Mouse (Mus musculus) myocyte (in vitro differentiated cells): ENCODE measurements around the gene Tmem208. TPM values are rescaled to one million over a fixed set of nuclear protein-coding genes. Genes with fewer than 3 reads are reported as not detected.
A peak's percentile ranks its signal among the peaks of the same experiment; 100 is the strongest.

Source experiments
- H3K27me3 ChIP-seq: one replicate; pipeline ENCODE4 v1.6.1; 2011; ENCODE audit not compliant: control insufficient read depth, insufficient read depth, insufficient read length
- H3K36me3 ChIP-seq: one replicate; pipeline ENCODE4 v1.6.1; 2011; ENCODE audit not compliant: control insufficient read depth, insufficient read depth
- H3K4me2 ChIP-seq: one replicate; pipeline ENCODE4 v1.6.1; 2011; ENCODE audit warnings: low read depth, control low read depth
- H3K4me3 ChIP-seq: one replicate; pipeline ENCODE4 v1.5.1; 2011; ENCODE audit warnings: mild to moderate bottlenecking, control low read depth, moderate library complexity
- H3K79me2 ChIP-seq: one replicate; pipeline ENCODE4 v1.6.1; 2011; ENCODE audit not compliant: control insufficient read depth, insufficient read depth
- H3ac ChIP-seq: one replicate; pipeline ENCODE4 v1.6.1; 2011; ENCODE audit not compliant: control insufficient read depth, insufficient read length
- CEBPB ChIP-seq: IDR thresholded peaks from 2 replicates; pipeline ENCODE4 v1.6.1; 2011; ENCODE audit warnings: mild to moderate bottlenecking, moderate library complexity; ENCODE audit not compliant: poor library complexity, insufficient read depth, severe bottlenecking
- E2F4 ChIP-seq: IDR thresholded peaks from one replicate; pipeline ENCODE4 v1.6.1; 2011; ENCODE audit warnings: mild to moderate bottlenecking, control low read depth, moderate library complexity; ENCODE audit not compliant: insufficient read depth
- MAX ChIP-seq: IDR thresholded peaks from one replicate; pipeline ENCODE4 v1.6.1; 2011; ENCODE audit warnings: low read depth, mild to moderate bottlenecking, control low read depth
- MYOD1 ChIP-seq, 3 experiments: IDR thresholded peaks; one replicate each; pipeline ENCODE4 v1.6.1; 2011; ENCODE audit warnings: control low read depth in 2 of 3, low read depth in 2 of 3, mild to moderate bottlenecking in 2 of 3, moderate library complexity in 1 of 3; ENCODE audit not compliant: insufficient read length in 2 of 3, control insufficient read depth in 1 of 3
- MYOG ChIP-seq, 3 experiments: IDR thresholded peaks; one replicate each; pipeline ENCODE4 v1.6.1; 2011; ENCODE audit warnings: control low read depth in 2 of 3, low read depth in 2 of 3, mild to moderate bottlenecking in 2 of 3; ENCODE audit not compliant: insufficient read length in 2 of 3, control insufficient read depth in 1 of 3, insufficient read depth in 1 of 3
- POLR2A ChIP-seq: IDR thresholded peaks from one replicate; pipeline ENCODE4 v1.6.1; 2011; ENCODE audit warnings: low read depth, mild to moderate bottlenecking, control low read depth, moderate library complexity; ENCODE audit not compliant: insufficient read length
- POLR2AphosphoS2 ChIP-seq: IDR thresholded peaks from one replicate; pipeline ENCODE4 v1.6.1; 2011; ENCODE audit warnings: low read depth, control low read depth; ENCODE audit not compliant: insufficient read length
- REST ChIP-seq: IDR thresholded peaks from one replicate; pipeline ENCODE4 v1.6.1; 2011; ENCODE audit warnings: mild to moderate bottlenecking, control low read depth, moderate library complexity; ENCODE audit not compliant: insufficient read depth, insufficient read length
- SRF ChIP-seq: IDR thresholded peaks from one replicate; pipeline ENCODE4 v1.6.1; 2011; ENCODE audit warnings: low read depth; ENCODE audit not compliant: control insufficient read depth, insufficient read length
- TCF12 ChIP-seq: IDR thresholded peaks from one replicate; pipeline ENCODE4 v1.6.1; 2011; ENCODE audit warnings: mild to moderate bottlenecking, control low read depth; ENCODE audit not compliant: poor library complexity, insufficient read depth, severe bottlenecking
- TCF3 ChIP-seq: IDR thresholded peaks from one replicate; pipeline ENCODE4 v1.6.1; 2011; ENCODE audit warnings: low read depth, control low read depth; ENCODE audit not compliant: insufficient read length
- USF1 ChIP-seq: IDR thresholded peaks from one replicate; pipeline ENCODE4 v1.6.1; 2011; ENCODE audit warnings: low read depth, mild to moderate bottlenecking, control low read depth, moderate library complexity
- polyA plus RNA-seq: library from polyadenylated mRNA; unstranded; fragments of >200 nt; fragmentation: generic; extraction: Trizol; gene quantifications from one replicate; pipeline ENCODE4 v1.2.1, GENCODE M21; 2012; ENCODE audit warnings: missing spikeins

The Tmem208 gene
- polyA plus RNA-seq, 1 experiment, result 109 TPM

GRCm38 (mm10) chr8:105309142-105309847 is 16.9 kb upstream of the Tmem208 start:
- Histone ChIP-seq H3K79me2 (no peaks in the 10 kb centered on the region), H3K4me2 (no peak overlapping the region), H3K4me3 (no peak overlapping the region), H3K27me3 (no peaks in the 10 kb centered on the region), H3ac (no peak overlapping the region), H3K36me3 (peaks cover 26% of the 10 kb centered on the region)
- TF ChIP-seq SRF, result no peak
- no peak for TF ChIP-seq POLR2A
- TF ChIP-seq POLR2AphosphoS2, result no peak
- TF ChIP-seq TCF3, result no peak
- no peak for TF ChIP-seq MYOD1 (IDR thresholded peaks at IDR 0.05; ENCODE audit: control insufficient read depth in 1 of 3, insufficient read length in 2 of 3, low read depth in 2 of 3)
- TF ChIP-seq CEBPB, result no peak
- TF ChIP-seq E2F4, result no peak
- TF ChIP-seq MYOG (IDR thresholded peaks at IDR 0.05; ENCODE audit: control insufficient read depth in 1 of 3, insufficient read depth in 1 of 3, insufficient read length in 2 of 3, low read depth in 2 of 3), result no peak
- no peak for TF ChIP-seq MAX
- no peak for TF ChIP-seq TCF12
- no peak for TF ChIP-seq USF1

GRCm38 (mm10) chr8:105310118-105310517 is 16.0 kb upstream of the Tmem208 start:
- H3K36me3 ChIP-seq, result peaks cover 33% of the 10 kb centered on the region
- no peak for TF ChIP-seq SRF

GRCm38 (mm10) chr8:105311718-105312117 is 14.4 kb upstream of the Tmem208 start:
- Histone ChIP-seq H3ac (no peak overlapping the region), H3K79me2 (no peaks in the 10 kb centered on the region), H3K36me3 (peaks cover 49% of the 10 kb centered on the region), H3K4me3 (no peak overlapping the region), H3K27me3 (no peaks in the 10 kb centered on the region), H3K4me2 (no peak overlapping the region)
- TF ChIP-seq MAX, result no peak
- no peak for TF ChIP-seq POLR2A
- TF ChIP-seq TCF3, result no peak
- TF ChIP-seq REST, result no peak
- TF ChIP-seq MYOG (IDR thresholded peaks at IDR 0.05; ENCODE audit: control insufficient read depth in 1 of 3, insufficient read depth in 1 of 3, insufficient read length in 2 of 3, low read depth in 2 of 3), result no peak
- no peak for TF ChIP-seq USF1
- no peak for TF ChIP-seq E2F4
- no peak for TF ChIP-seq SRF
- TF ChIP-seq TCF12, result no peak
- no peak for TF ChIP-seq MYOD1 (IDR thresholded peaks at IDR 0.05; ENCODE audit: control insufficient read depth in 1 of 3, insufficient read length in 2 of 3, low read depth in 2 of 3)
- no peak for TF ChIP-seq CEBPB
- TF ChIP-seq POLR2AphosphoS2, result no peak

More at GRCm38 (mm10) chr8:105310118-105310517, 16.0 kb upstream of the Tmem208 start:
- H3K27me3 ChIP-seq, result no peaks in the 10 kb centered on the region
- H3K4me2 ChIP-seq, result no peak overlapping the region
- H3K4me3 ChIP-seq, result no peak overlapping the region
- no peak overlapping the region for H3ac ChIP-seq
- H3K79me2 ChIP-seq, result no peaks in the 10 kb centered on the region

GRCm38 (mm10) chr8:105312891-105313481 is 13.2 kb upstream of the Tmem208 start:
- H3K27me3 ChIP-seq, result no peaks in the 10 kb centered on the region
- no peak overlapping the region for H3K4me3 ChIP-seq
- H3K36me3 ChIP-seq, result peaks cover 56% of the 10 kb centered on the region
- no peak for TF ChIP-seq TCF12
- TF ChIP-seq MYOG (IDR thresholded peaks at IDR 0.05; ENCODE audit: control insufficient read depth in 1 of 3, insufficient read depth in 1 of 3, insufficient read length in 2 of 3, low read depth in 2 of 3), result peak in 1 of 3 experiments; percentile 2
- TF ChIP-seq SRF, result no peak
- no peak overlapping the region for H3ac ChIP-seq
- no peak overlapping the region for H3K4me2 ChIP-seq
- no peaks in the 10 kb centered on the region for H3K79me2 ChIP-seq

GRCm38 (mm10) chr8:105313622-105314402 is 12.3 kb upstream of the Tmem208 start:
- TF ChIP-seq POLR2A, result no peak
- no peak for TF ChIP-seq TCF3
- TF ChIP-seq TCF12, result no peak
- TF ChIP-seq MAX, result no peak
- TF ChIP-seq CEBPB, result no peak
- no peak for TF ChIP-seq E2F4
- peak; percentile 26 for TF ChIP-seq POLR2AphosphoS2
- Histone ChIP-seq H3ac (no peak overlapping the region), H3K79me2 (no peaks in the 10 kb centered on the region), H3K36me3 (peaks cover 52% of the 10 kb centered on the region), H3K4me3 (no peak overlapping the region), H3K27me3 (no peaks in the 10 kb centered on the region), H3K4me2 (no peak overlapping the region)
